ENCODE assay signal across 25 mouse cellular contexts in the genomic region with DNA sequence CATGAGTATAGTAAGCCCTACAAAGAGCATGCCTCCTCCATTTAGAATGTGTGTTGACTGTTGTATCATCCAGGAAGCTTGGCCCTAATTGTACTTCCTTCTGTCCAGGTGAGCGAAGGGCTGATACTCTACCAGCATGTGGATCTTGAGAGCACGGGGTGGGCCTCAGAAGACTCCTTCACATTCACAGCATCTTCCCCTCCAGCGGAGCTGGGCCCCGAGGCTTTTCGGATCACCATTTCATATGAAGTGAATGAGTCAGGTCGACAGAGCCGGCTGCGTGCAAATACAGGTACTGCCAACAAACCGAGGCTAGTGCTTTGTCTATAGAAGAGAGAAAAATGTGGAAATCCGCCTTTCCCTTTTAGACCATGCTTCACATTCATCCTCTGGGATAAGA.
"Had no signal": no experiment of that assay in that cellular context is flagged by ENCODE, and none has a peak within 500 bp of the region (broad histone marks: within the 10 kb centered on the region; RNA-seq: fewer than 3 reads in every experiment).

No protein-coding gene starts in this region.

- H3K9me3 ChIP-seq: heart, embryonic 13.5 days; heart, embryonic 15.5 days; hindbrain, embryonic 13.5 days; hindbrain, embryonic 15.5 days; intestine, embryonic 15.5 days; kidney, embryonic 15.5 days; limb, embryonic 12.5 days; liver, embryonic 13.5 days had no signal

- ATAC-seq: forebrain, postnatal 0 days; hindbrain, postnatal 0 days; intestine, embryonic 15.5 days had no signal

- H3K27me3 ChIP-seq: heart, embryonic 13.5 days; heart, embryonic 15.5 days; hindbrain, embryonic 13.5 days; hindbrain, embryonic 15.5 days; intestine, embryonic 15.5 days; kidney, embryonic 15.5 days; limb, embryonic 12.5 days; liver, embryonic 13.5 days had no signal

- H3K4me2 ChIP-seq: heart, embryonic 11.5 days; heart, embryonic 13.5 days; heart, embryonic 15.5 days; hindbrain, embryonic 13.5 days; hindbrain, embryonic 15.5 days; intestine, embryonic 15.5 days; kidney, embryonic 15.5 days; limb, embryonic 12.5 days; liver, embryonic 11.5 days; liver, embryonic 13.5 days had no signal

- H3K4me1 ChIP-seq: hindbrain, embryonic 13.5 days; hindbrain, embryonic 15.5 days; intestine, embryonic 15.5 days; limb, embryonic 12.5 days; liver, embryonic 13.5 days had no signal

- H3K4me3 ChIP-seq: heart, embryonic 13.5 days; heart, embryonic 15.5 days; hindbrain, embryonic 13.5 days; hindbrain, embryonic 15.5 days; intestine, embryonic 15.5 days; kidney, embryonic 15.5 days; limb, embryonic 12.5 days; liver, embryonic 13.5 days had no signal

- H3K27ac ChIP-seq: heart, embryonic 13.5 days; heart, embryonic 15.5 days; hindbrain, embryonic 13.5 days; hindbrain, embryonic 15.5 days; hindbrain, postnatal 0 days; intestine, embryonic 15.5 days; kidney, embryonic 15.5 days; kidney, postnatal 0 days; limb, embryonic 12.5 days; liver, embryonic 13.5 days had no signal

- DNase-seq: forebrain, postnatal 0 days; gastrocnemius, postnatal 14 days; gastrocnemius, postnatal 36 days; heart, adult 18-20 months; kidney, adult 11 months; kidney, adult 2 months; kidney, adult 9 months; kidney, postnatal 14 days; kidney, postnatal 36 days; layer of hippocampus, adult 9-11 months; layer of hippocampus, postnatal 36 days; left cerebral cortex, postnatal 4 days; liver; liver, embryonic 13.5 days had no signal

- H3K36me3 ChIP-seq: heart, embryonic 15.5 days; hindbrain, embryonic 13.5 days; hindbrain, embryonic 15.5 days; intestine, embryonic 15.5 days; kidney, embryonic 15.5 days; liver, embryonic 13.5 days had no signal

- H3K9ac ChIP-seq: forebrain, postnatal 0 days; heart, embryonic 13.5 days; heart, embryonic 15.5 days; hindbrain, embryonic 13.5 days; hindbrain, embryonic 15.5 days; intestine, embryonic 15.5 days; kidney, embryonic 15.5 days; limb, embryonic 12.5 days; liver, embryonic 13.5 days had no signal
